Mouse (Mus musculus) lung, embryonic 15.5 days (tissue): ENCODE results near the gene Maip1. TPM values are rescaled to one million over a fixed set of nuclear protein-coding genes. Genes with fewer than 3 reads are reported as not detected.

Experiments used
- ATAC-seq: fragments of 200-750 bp; cut with Nextera tagmentation; 2 replicates; pipeline ENCODE4 v1.8.0; 2017; ENCODE audit warnings: moderate number of reproducible peaks, borderline replicate concordance; ENCODE audit not compliant: low FRiP score, low TSS enrichment; ENCODE audit errors: extremely low read depth
- H3K27ac ChIP-seq: fragments of 300-500 bp; sonication (generic); 2 replicates; pipeline ENCODE4 v1.5.1; 2015; ENCODE audit warnings: moderate library complexity, mild to moderate bottlenecking, inconsistent platforms
- H3K27me3 ChIP-seq: fragments of 300-500 bp; sonication (generic); 2 replicates; pipeline ENCODE4 v1.6.1; 2015; ENCODE audit warnings: inconsistent platforms
- H3K36me3 ChIP-seq: fragments of 300-500 bp; sonication (generic); 2 replicates; pipeline ENCODE4 v1.6.1; 2015; ENCODE audit warnings: inconsistent platforms
- H3K4me1 ChIP-seq: fragments of 300-500 bp; sonication (generic); 2 replicates; pipeline ENCODE4 v1.6.1; 2015; ENCODE audit warnings: inconsistent platforms
- H3K4me2 ChIP-seq: fragments of 300-500 bp; sonication (generic); 2 replicates; pipeline ENCODE4 v1.6.1; 2015; ENCODE audit warnings: inconsistent platforms, mild to moderate bottlenecking, moderate library complexity
- H3K4me3 ChIP-seq: fragments of 300-500 bp; sonication (generic); 2 replicates; pipeline ENCODE4 v1.5.1; 2015; ENCODE audit warnings: mild to moderate bottlenecking, inconsistent platforms
- H3K9ac ChIP-seq: fragments of 300-500 bp; sonication (generic); 2 replicates; pipeline ENCODE4 v1.6.1; 2015; ENCODE audit warnings: inconsistent platforms
- H3K9me3 ChIP-seq: fragments of 300-500 bp; sonication (generic); 2 replicates; pipeline ENCODE4 v1.6.1; 2016; ENCODE audit warnings: inconsistent platforms
- WGBS: fragments of 180-500 bp; shearing (Covaris S2); methylation state at CpG from one replicate; pipeline ENCODE4 v1.1.7; 2015; 5-methylcytosine and 5-hydroxymethylcytosine counted together
- polyA plus RNA-seq: library from polyadenylated mRNA; unstranded; fragments of >200 nt; fragmentation: Nextera tagmentation; extraction: Ambion mirVana; gene quantifications from 2 replicates; pipeline ENCODE4 v1.2.1, GENCODE M21; 2015

Maip1 gene
- polyA plus RNA-seq, 1 experiment from 2014 or later = 17.2 TPM

DNA sequence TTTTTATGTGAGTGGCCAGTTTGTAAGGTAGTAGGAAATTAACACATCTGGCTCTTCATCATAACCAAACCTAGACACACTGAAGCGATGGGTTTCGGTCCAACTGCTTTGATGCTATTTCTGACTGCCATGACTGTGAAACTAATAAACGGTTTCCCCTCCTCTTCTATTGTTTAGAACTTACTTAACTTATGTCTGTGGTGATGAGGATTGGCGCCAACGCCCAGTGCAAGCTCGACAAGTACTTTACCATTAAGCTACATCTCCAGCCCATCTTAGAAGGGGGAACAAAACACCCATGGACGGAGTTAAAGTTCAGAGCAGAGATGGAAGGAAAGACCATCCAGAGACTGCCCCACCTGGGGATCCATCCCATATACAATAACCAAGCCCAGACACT is 27.0 kb downstream of the Maip1 start:
- H3K4me2 ChIP-seq = no peak overlapping the region
- no peak overlapping the region for H3K27ac ChIP-seq
- H3K4me3 ChIP-seq = no peak overlapping the region
- no peaks in the 10 kb centered on the region for H3K9me3 ChIP-seq
- no peak overlapping the region for H3K9ac ChIP-seq
- H3K4me1 ChIP-seq = peaks cover 17% of the 10 kb centered on the region
- no peaks in the 10 kb centered on the region for H3K36me3 ChIP-seq
- 83% methylated on average over 7 of the region's 7 CpGs for WGBS
- no peaks in the 10 kb centered on the region for H3K27me3 ChIP-seq
- no peak for ATAC-seq

DNA sequence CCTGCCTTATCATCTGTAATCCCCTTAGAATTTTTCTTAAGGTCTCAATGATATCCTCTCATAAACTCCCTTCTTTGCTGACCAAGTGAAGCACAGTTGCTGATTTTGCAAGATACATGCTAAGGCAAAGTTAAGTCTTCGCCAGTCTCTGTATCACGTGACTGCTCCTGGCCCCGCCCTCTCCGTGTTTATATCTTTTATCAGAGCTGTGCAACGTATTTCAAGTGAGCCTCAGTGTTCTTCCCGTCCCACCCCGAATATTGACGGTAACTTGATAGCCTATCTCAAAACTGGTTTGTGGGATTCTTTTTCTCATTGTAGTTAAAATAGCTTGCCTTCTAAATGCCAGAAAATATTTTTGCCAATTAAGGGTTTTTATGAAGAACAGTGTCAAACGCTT is 30.3 kb downstream of the Maip1 start:
- peaks cover 6% of the 10 kb centered on the region; the same call in 1 of the 2 replicates for H3K4me1 ChIP-seq
- no peaks in the 10 kb centered on the region for H3K36me3 ChIP-seq
- peak overlapping the region; percentile 23; the same call in 1 of the 2 replicates for H3K9ac ChIP-seq
- H3K27me3 ChIP-seq = no peaks in the 10 kb centered on the region
- H3K9me3 ChIP-seq = no peaks in the 10 kb centered on the region
- peak overlapping the region; percentile 29 for H3K4me3 ChIP-seq
- peak overlapping the region; percentile 60 for H3K27ac ChIP-seq
- 26% methylated on average over 9 of the region's 9 CpGs for WGBS
- peak overlapping the region; percentile 52 for H3K4me2 ChIP-seq
- ATAC-seq = peak; percentile 80; the same call in 1 of the 2 replicates

DNA sequence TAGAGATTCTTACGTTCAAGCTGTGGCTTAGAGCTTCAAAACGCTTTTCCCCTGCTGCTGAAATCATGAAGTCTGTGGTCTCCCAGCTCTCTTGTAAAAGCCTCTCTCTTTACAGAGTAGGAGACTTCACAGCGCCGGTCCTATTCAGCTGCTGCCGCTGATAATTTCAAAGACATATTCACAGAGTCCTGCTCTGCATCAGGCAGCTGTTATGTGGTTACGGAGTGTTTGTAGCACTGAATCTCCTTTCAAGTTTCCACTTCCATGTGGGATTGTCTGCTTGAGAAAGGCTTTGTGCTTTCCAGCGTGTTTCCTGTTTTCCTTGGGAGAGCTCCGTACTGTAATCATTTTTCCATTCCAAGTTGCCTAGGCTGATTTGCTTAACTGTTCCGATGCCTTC is 30.8 kb downstream of the Maip1 start:
- Histone ChIP-seq H3K9ac (peak overlapping the region; percentile 23; the same call in 1 of the 2 replicates), H3K27me3 (no peaks in the 10 kb centered on the region), H3K4me2 (peak overlapping the region; percentile 52), H3K36me3 (no peaks in the 10 kb centered on the region), H3K4me1 (peaks cover 6% of the 10 kb centered on the region; the same call in 1 of the 2 replicates), H3K9me3 (no peaks in the 10 kb centered on the region), H3K4me3 (peak overlapping the region; percentile 29), H3K27ac (peak overlapping the region; percentile 60)
- whole genome bisulfite sequencing = 19% methylated on average over 9 of the region's 9 CpGs
- peak; percentile 57 for ATAC-seq

DNA sequence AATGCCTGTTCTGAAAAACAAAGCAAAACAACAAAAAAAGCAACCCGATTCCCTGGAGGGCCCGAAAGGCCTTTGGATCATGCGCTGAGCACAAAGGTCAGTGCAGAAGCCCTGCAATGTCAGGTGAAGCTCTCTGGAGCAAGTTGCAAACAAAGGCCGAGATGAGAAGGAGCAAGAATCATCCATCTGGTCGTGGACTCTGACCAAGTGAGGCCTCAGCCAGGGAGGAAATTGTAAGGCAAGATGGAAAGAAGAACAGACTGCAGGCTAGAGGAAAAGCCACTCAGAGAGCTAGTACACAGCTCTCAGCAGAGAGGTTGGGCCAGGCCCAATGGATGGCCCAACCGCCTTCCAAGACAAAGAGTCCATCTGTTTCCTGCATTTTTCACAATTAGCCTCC is 32.9 kb downstream of the Maip1 start:
- Histone ChIP-seq H3K9me3 (no peaks in the 10 kb centered on the region), H3K27me3 (no peaks in the 10 kb centered on the region), H3K4me2 (no peak overlapping the region), H3K9ac (no peak overlapping the region), H3K36me3 (no peaks in the 10 kb centered on the region), H3K4me1 (peaks cover 6% of the 10 kb centered on the region; the same call in 1 of the 2 replicates), H3K27ac (no peak overlapping the region), H3K4me3 (no peak overlapping the region)
- 78% methylated on average over 6 of the region's 6 CpGs for WGBS
- ATAC-seq = no peak

DNA sequence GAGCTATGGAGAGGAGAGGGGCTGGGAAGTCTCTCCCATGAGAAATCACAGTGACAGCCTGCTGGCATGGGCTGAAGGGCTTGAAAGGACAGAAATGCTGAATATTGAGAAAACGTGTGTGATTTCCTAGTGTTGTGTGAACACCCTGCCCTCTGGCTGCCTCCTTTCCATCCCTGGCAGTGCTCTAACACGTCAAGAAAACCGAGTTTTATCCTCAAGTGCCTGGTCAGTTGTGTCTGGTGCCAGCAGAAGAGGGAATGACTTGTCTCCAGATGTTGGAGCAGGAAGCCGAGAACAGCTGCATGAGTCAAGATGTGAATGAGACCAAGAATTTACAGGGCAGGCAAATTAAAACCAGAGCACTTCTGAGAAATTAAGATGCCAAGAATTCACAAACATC is 34.6 kb downstream of the Maip1 start:
- no peak overlapping the region for H3K27ac ChIP-seq
- 37% methylated on average over 4 of the region's 4 CpGs for WGBS
- no peaks in the 10 kb centered on the region for H3K36me3 ChIP-seq
- H3K9me3 ChIP-seq = no peaks in the 10 kb centered on the region
- H3K27me3 ChIP-seq = no peaks in the 10 kb centered on the region
- H3K4me1 ChIP-seq = peaks cover 5% of the 10 kb centered on the region; the same call in 1 of the 2 replicates
- H3K4me2 ChIP-seq = no peak overlapping the region
- no peak overlapping the region for H3K9ac ChIP-seq
- no peak for ATAC-seq
- H3K4me3 ChIP-seq = no peak overlapping the region

DNA sequence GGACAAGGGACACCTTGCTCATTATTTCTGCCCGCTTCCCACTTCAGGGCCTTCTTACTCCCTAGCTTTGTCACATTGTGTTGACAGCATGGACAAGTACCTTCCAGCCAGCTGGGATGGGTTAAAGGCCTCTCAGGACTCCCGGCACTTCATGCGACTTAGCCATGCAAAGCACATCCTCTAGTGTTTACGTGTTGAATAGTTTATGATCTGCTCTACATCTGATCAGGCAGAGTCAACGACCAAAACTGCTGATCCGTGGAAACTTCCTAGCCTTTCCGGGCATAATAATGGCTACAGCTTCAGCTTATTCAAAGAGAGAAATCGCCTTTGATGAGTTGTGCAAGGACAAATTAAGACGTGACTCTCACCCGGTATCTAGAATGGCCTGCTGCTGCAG is 39.6 kb downstream of the Maip1 start:
- H3K4me3 ChIP-seq = no peak overlapping the region
- H3K4me2 ChIP-seq = no peak overlapping the region
- WGBS = 54% methylated on average over 10 of the region's 10 CpGs
- ATAC-seq = no peak
- H3K9me3 ChIP-seq = no peaks in the 10 kb centered on the region
- no peaks in the 10 kb centered on the region for H3K36me3 ChIP-seq
- no peak overlapping the region for H3K9ac ChIP-seq
- H3K27me3 ChIP-seq = no peaks in the 10 kb centered on the region
- H3K27ac ChIP-seq = no peak overlapping the region
- H3K4me1 ChIP-seq = no peaks in the 10 kb centered on the region

DNA sequence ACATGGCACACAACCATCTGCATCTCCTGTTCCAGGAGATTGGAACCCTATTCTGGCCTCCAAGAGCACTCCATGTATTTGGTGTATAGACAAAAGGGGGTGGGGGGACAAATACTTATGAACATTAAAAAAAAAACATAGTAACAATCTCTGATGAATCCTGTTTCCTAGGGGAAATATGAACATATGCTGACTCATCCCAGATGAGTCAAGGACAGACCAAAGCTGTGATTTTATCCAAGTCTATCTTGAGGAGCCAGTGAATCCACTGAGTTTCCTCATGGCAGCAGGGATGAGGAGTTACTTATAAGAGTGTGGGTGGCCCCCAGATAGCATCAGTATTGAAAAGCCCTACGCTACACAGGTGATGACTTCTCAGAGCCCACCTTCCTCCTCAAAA is 44.1 kb downstream of the Maip1 start:
- H3K4me3 ChIP-seq = no peak overlapping the region
- no peaks in the 10 kb centered on the region for H3K9me3 ChIP-seq
- H3K4me2 ChIP-seq = no peak overlapping the region
- H3K27ac ChIP-seq = no peak overlapping the region
- no peaks in the 10 kb centered on the region for H3K27me3 ChIP-seq
- no peak overlapping the region for H3K9ac ChIP-seq
- ATAC-seq = no peak
- H3K4me1 ChIP-seq = no peaks in the 10 kb centered on the region
- H3K36me3 ChIP-seq = no peaks in the 10 kb centered on the region
- 96% methylated on average over 1 of the region's 1 CpGs for WGBS

DNA sequence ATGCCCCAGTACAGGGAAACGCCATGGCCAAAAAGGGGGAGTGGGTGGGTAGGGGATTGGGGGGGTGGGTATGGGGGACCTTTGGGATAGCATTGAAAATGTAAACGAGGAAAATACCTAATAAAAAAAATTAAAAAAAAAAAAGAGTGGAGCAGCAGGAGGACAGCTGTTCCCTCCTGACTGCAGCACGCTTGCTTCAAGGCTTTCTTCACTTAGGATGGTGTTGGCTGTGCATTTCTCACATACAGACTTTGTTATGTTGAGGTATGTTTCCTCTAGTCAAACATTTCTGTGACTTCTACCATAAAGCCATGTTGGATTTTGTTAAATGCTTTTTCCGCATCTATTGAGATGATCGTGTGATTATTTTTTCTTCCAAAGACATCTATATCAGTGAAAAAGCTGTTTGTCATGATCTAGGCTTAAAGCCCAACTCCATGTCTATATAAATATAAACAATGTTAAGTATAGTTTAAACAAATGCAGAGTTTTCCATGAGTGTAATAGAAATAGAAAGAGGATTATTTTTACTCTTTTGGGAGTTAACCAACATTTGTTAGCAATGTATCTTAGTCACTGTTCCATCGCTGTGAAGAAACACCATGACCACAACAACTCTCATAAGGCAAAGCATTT is 54.3 kb downstream of the Maip1 start:
- Histone ChIP-seq H3K4me3 (no peak overlapping the region), H3K9ac (no peak overlapping the region), H3K4me2 (no peak overlapping the region), H3K4me1 (no peaks in the 10 kb centered on the region), H3K9me3 (no peaks in the 10 kb centered on the region), H3K27me3 (no peaks in the 10 kb centered on the region), H3K36me3 (no peaks in the 10 kb centered on the region), H3K27ac (no peak overlapping the region)
- ATAC-seq = peak; percentile 59; the same call in 1 of the 2 replicates
- 47% methylated on average over 6 of the region's 6 CpGs for WGBS

Other genes with a start within 250 kb of the Maip1 start
- 13.4 and 14.9 TPM in 2 replicates for gene 1700066M21Rik, start 28.7 kb upstream of the Maip1 start, polyA plus RNA-seq
- gene Tyw5, start 773 bp downstream of the Maip1 start, polyA plus RNA-seq = 32.4 and 36.3 TPM in 2 replicates